Mouse (Mus musculus): ENCODE measurements around the gene Col23a1.

The Col23a1 gene

GRCm38 (mm10) chr11:51388892-51389340 lies 99.2 kb downstream of the Col23a1 start:
- no peak for DNase-seq (ENCODE audit: low read depth, low spot score)

GRCm38 (mm10) chr11:51389763-51390162 lies 100.0 kb downstream of the Col23a1 start:
- no peak for DNase-seq (ENCODE audit: low read depth, low spot score)

- no peak for DNase-seq (ENCODE audit: low read depth, low spot score)
Observed at GRCm38 (mm10) chr11:51390521-51390920, 100.8 kb downstream of the Col23a1 start.

GRCm38 (mm10) chr11:51391548-51391947 lies 101.8 kb downstream of the Col23a1 start:
- DNase-seq (ENCODE audit: low read depth, low spot score), result no peak

GRCm38 (mm10) chr11:51394301-51394865 lies 104.7 kb downstream of the Col23a1 start:
- no peak for DNase-seq (ENCODE audit: low read depth, low spot score)

- DNase-seq (ENCODE audit: low read depth, low spot score), result no peak
Observed at GRCm38 (mm10) chr11:51396451-51396850, 106.7 kb downstream of the Col23a1 start.

- DNase-seq (ENCODE audit: low read depth, low spot score), result no peak
Observed at GRCm38 (mm10) chr11:51398084-51398483, 108.4 kb downstream of the Col23a1 start.

- no peak for DNase-seq (ENCODE audit: low read depth, low spot score)
Observed at GRCm38 (mm10) chr11:51400356-51400755, 110.6 kb downstream of the Col23a1 start.

- DNase-seq (ENCODE audit: low read depth, low spot score), result no peak
Observed at GRCm38 (mm10) chr11:51401481-51402128, 111.9 kb downstream of the Col23a1 start.

GRCm38 (mm10) chr11:51403886-51404285 lies 114.2 kb downstream of the Col23a1 start:
- no peak for DNase-seq (ENCODE audit: low read depth, low spot score)

- no peak for DNase-seq (ENCODE audit: low read depth, low spot score)
Observed at GRCm38 (mm10) chr11:51404865-51405440, 115.2 kb downstream of the Col23a1 start.

GRCm38 (mm10) chr11:51406531-51406930 lies 116.8 kb downstream of the Col23a1 start:
- DNase-seq (ENCODE audit: low read depth, low spot score), result no peak

GRCm38 (mm10) chr11:51407351-51407750 lies 117.6 kb downstream of the Col23a1 start:
- no peak for DNase-seq (ENCODE audit: low read depth, low spot score)

- DNase-seq (ENCODE audit: low read depth, low spot score), result no peak
Observed at GRCm38 (mm10) chr11:51410771-51411170, 121.1 kb downstream of the Col23a1 start.

GRCm38 (mm10) chr11:51414520-51414919 lies 124.8 kb downstream of the Col23a1 start:
- DNase-seq (ENCODE audit: low read depth, low spot score), result no peak

GRCm38 (mm10) chr11:51415049-51415688 lies 125.4 kb downstream of the Col23a1 start:
- no peak for DNase-seq (ENCODE audit: low read depth, low spot score)

- no peak for DNase-seq (ENCODE audit: low read depth, low spot score)
Observed at GRCm38 (mm10) chr11:51418807-51419206, 129.1 kb downstream of the Col23a1 start.

GRCm38 (mm10) chr11:51421878-51422277 lies 132.2 kb downstream of the Col23a1 start:
- no peak for DNase-seq (ENCODE audit: low read depth, low spot score)

- DNase-seq (ENCODE audit: low read depth, low spot score), result no peak
Observed at GRCm38 (mm10) chr11:51422713-51423112, 133.0 kb downstream of the Col23a1 start.

GRCm38 (mm10) chr11:51426155-51426554 lies 136.4 kb downstream of the Col23a1 start:
- no peak for DNase-seq (ENCODE audit: low read depth, low spot score)

- no peak for DNase-seq (ENCODE audit: low read depth, low spot score)
Observed at GRCm38 (mm10) chr11:51429428-51430179, 139.9 kb downstream of the Col23a1 start.

- no peak for DNase-seq (ENCODE audit: low read depth, low spot score)
Observed at GRCm38 (mm10) chr11:51430180-51430578, 140.5 kb downstream of the Col23a1 start.

Data from R1 (cell line).